Mouse (Mus musculus): Measurements from ENCODE around the gene Pcca. TPM values are rescaled to one million over a fixed set of nuclear protein-coding genes. Genes with fewer than 3 reads are reported as not detected.

The Pcca gene
- polyA plus RNA-seq, 1 experiment from 2014 or later = 15.6 TPM

DNA sequence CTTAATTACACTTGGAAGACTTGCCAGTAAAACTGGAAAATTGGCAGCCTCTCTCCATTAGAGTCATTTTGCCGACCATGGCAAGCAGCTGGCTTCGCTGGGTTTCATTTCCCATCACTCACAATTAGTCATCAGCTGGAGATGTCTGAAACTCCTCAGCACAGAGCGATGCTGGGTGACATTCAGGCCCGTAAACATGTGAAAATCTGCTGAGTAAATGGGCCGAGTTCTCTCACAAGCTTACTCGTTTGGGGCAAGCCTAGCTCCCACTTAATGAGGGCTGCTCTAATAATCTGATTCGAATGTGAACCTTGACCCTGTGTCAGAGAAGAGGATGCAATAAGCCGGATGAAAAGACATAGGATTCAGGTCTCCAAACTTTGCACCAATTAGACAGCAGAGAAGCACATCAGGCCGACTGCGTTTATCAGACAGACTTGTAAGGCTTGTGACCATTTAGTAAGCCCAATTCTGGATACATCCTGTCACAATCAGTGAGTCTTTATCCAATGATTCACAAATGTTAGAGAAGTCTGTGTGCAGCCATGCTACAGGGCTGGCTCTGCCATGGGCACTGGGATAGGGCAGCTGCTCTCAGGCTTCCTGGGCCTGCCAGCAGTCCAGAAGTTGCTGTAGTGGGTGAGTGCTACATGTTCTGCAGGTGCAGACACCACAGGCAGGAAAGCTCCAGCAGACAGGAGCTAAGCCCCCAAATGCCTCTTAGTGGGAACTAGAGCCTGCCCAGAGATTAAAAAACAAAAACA is 349.9 kb downstream of the Pcca start:
- DNase-seq (ENCODE audit: low spot score) = no peak

DNA sequence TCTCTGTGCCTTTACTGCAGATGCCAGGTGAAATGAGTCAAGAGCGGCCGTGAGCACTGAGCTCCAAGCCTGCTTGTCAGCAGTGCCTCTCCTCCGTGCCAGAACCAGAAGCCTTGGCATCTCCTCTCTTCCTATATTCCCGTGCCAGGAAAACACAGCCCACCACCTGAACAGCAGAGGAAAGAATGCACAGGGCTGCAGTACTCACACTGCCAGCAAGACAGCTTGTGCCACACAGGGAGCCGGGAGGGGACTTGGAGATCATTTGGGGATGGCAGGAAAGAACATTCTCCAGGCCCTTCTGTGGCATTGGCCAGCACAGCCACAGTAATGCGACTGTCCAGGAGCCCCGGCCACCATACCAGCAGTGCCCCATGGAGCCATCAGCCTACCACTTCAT is 351.8 kb downstream of the Pcca start:
- no peak for DNase-seq (ENCODE audit: low spot score)

DNA sequence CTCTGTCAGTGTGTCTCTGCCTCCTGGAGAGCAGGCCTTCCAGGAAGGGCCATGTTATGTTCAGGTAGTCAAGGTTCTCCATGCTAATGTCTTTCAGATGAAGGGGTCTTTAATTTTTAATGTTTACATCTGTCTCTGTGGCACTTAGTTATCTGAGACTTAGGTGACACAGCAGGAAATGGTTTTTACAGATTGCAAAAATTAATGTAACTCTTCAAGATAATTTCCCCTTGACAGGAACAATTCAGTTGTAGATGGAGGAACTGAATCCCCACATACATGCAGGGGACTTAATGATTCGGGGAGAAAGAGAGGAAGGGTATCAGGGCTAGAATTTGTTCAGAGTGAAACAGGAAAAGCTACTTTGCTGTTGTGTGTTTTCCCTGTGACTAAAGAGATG is 353.2 kb downstream of the Pcca start:
- DNase-seq (ENCODE audit: low spot score) = no peak

DNA sequence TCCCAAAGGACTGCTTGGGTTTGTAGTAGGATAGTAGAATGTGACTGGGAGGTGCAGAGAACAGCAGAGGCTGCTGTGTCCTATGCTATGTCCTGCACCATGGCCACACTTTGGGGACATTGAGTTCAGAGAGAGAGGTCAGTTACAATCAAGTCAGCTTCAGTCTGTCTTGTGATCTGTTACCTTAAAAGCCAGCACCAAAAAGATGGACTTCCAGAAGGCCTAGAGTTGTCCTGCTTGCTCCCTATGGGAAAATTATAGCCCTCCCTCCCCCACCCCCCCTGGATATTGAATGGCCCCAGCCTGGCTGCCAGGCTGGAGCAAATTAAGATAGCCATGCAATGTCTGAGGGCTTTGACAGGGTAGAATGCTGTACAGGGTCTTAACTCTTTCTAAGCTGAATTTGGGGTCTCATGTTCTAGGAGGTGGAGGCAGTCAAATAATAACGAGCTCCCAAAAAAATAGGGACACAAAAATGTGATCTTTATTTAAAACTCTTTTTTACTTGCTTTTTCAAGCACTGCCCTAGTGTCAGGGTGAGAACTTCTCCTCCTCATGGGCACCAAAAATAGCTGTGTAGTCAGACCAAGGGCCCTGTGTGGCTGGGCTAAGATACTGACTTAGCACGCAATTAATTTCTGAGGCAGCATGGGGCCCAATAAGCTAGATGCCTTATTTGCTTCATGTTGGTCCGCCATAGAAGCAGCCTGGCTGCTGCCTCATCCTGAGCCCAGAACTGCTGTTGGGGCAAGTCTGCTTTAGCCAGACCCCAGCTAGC is 353.8 kb downstream of the Pcca start:
- DNase-seq (ENCODE audit: low spot score) = no peak

DNA sequence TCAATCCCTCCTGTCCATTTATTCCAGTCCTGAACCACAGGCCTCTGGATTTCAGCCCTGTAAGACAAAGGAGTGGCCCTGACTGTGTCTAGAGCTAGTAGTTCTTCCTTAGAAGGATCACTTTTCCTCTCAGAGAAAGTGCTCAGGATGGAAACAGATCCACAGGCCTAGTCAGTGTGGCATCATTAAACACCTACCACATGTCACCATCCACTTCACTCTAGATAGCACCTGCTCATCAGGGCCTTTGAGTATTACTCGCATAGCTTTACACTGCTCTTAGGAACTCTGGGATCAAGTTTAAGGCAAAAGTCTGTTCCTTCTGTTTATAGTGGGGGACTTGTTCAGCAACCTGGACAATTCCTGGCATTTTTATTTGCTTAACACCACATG is 354.4 kb downstream of the Pcca start:
- DNase-seq (ENCODE audit: low spot score) = no peak

GRCm38 (mm10) chr14:122891470-122891968 is 357.4 kb downstream of the Pcca start:
- DNase-seq (ENCODE audit: low spot score) = no peak

- no peak for DNase-seq (ENCODE audit: low spot score)
Observed at GRCm38 (mm10) chr14:122896106-122896505, 362.0 kb downstream of the Pcca start.

DNA sequence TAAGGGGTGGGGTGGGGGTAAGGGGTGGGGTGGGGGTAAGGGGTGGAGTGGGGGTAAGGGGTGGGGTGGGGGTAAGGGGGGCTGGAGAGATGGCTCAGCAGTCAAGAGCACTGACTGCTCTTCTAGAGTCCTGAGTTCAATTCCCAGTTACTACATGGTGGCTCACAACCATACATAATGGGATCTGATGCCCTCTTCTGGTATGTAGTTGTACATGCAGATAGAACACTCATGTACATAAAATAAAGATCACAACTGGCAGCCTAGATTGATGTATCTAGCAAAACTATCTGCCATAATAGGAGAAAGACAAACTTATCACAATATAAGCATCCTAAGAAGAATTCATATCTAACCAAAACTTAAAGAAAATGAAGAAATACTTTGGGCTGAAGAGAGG is 364.4 kb downstream of the Pcca start:
- DNase-seq (ENCODE audit: low spot score) = no peak

DNA sequence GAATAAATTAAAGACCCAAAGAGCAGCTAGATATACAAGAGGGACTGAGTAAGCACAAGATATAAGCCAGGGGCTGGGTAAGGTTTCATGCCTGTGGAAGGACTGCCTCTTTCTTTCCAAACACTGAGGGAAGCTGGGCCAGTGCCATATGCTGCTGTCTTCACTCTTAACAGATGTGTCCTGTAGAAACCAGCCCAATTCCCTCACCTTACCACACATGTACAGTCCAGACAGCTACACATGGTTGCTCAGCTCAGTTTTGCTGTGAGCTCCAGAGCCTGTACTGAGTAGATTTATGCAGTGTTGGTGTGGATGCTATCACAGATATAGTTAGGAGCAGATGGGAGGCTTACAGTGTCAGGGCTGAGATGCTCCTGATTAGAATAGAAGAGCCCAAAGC is 366.6 kb downstream of the Pcca start:
- no peak for DNase-seq (ENCODE audit: low spot score)

DNA sequence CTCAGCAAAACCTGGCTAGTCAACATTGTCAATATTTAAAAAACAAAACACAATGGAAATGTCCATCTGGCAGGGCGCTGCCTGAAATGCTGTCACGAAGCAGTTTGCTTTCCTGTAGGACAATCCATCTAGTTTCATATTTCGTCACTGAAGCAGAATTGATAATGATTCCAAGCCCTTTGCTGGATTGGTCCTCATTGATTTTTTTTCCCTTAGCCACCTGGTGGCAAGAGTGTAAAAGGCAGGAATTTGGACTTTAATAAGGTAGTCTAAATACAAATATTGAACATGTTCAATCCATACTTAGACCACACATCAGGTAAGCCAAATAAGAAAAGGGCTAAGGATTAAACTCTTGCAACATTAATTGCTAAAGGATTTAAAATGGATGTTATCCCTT is 367.1 kb downstream of the Pcca start:
- DNase-seq (ENCODE audit: low spot score) = no peak

GRCm38 (mm10) chr14:122901715-122902114 is 367.6 kb downstream of the Pcca start:
- DNase-seq (ENCODE audit: low spot score) = no peak

GRCm38 (mm10) chr14:122902136-122902535 is 368.0 kb downstream of the Pcca start:
- peak; percentile 7 for DNase-seq (ENCODE audit: low spot score)

- DNase-seq (ENCODE audit: low spot score) = no peak
Observed at GRCm38 (mm10) chr14:122902884-122903283, 368.8 kb downstream of the Pcca start.

DNA sequence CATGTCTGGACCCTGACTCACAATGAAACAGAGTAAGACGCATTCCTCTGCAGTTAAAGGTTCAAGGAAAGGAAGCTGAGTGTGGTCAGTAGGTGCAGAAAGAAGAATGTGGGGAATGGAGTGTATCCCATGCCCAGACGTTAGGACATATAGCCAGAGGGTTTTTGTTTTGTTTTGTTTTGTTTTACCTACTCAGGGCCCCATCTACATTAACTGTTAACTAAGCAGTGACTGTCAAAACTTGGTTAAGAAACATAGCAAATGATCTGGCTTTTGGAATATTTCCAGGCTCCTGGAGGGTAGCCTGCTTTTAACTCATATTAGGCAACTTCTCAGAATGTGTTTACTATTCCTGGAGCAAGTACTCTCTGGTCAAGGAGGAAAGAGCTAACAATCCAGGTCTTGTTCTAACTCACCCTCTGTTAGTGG is 369.8 kb downstream of the Pcca start:
- no peak for DNase-seq (ENCODE audit: low spot score)

DNA sequence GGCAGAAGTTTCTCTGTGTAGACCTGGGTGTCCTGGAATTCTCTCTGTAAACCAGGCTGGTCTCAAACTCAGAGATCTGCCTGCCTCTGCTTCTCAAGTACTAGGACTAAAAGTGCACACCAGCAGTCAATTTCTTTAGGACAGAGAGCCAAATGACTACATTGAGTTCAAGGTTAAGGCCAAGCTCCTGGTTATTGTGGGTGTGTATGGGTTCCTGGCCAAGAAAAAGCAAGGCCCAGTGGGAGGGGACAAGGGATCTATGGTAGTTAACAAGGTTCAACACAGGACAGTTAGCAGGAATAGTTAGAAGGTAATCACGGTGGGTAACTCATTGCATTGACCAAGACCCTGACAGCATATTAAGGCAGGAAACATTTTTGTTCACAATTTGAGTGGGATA is 370.9 kb downstream of the Pcca start:
- DNase-seq (ENCODE audit: low spot score) = no peak

GRCm38 (mm10) chr14:122908075-122908474 is 374.0 kb downstream of the Pcca start:
- DNase-seq (ENCODE audit: low spot score) = peak; percentile 9

DNA sequence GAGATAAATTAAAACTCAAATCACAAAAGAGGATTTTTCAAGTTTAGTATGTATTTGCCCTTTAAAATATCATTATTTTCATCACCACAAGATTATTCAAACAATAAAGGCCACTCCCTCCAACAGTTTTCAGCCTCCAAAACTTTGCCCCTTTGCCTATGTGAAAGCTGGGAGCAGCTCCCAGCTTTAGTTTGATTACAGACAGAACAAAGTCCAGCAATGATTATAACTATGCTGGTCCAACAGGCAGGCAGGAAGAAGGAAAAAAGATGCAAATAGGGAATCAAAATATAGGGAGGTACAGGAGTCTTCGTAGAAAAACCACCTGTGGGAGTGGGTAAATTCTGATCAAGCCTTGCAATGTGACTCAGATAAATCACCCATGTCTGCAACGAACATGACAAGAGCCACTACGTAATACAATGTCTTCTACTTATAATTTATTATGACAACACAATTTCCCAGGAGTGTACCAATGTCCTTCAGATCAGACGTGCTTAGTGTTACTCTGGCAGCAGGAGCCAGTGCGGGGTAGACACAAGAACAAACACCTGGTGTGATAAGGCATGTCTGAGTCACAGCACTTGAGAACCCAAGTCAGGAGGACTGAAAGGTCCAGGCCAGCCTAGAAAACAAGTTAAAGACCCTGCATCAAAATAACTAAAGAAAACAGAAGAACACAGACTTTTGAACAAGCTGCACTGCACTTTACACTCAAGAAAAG is 375.4 kb downstream of the Pcca start:
- DNase-seq (ENCODE audit: low spot score) = no peak

GRCm38 (mm10) chr14:122911265-122911664 is 377.1 kb downstream of the Pcca start:
- DNase-seq (ENCODE audit: low spot score) = no peak

DNA sequence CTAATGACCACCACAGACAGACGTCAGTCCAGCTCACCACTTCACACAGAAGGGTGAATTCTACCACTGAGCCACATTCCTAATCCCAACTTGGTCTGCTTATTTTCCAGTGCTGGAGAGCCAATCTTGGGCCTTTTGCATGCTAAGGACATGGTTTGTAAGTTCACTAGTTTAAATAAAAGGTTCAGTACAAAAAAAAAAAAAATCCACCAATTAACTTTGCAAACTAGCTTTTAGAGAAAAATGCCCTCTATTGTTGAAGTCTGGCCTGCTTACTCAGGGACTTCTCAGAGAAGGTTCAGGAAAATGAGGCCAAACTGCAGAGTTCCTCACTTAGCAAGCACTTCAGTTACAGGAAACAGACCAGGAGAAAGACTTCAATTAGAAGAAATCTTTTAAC is 378.0 kb downstream of the Pcca start:
- no peak for DNase-seq (ENCODE audit: low spot score)

DNA sequence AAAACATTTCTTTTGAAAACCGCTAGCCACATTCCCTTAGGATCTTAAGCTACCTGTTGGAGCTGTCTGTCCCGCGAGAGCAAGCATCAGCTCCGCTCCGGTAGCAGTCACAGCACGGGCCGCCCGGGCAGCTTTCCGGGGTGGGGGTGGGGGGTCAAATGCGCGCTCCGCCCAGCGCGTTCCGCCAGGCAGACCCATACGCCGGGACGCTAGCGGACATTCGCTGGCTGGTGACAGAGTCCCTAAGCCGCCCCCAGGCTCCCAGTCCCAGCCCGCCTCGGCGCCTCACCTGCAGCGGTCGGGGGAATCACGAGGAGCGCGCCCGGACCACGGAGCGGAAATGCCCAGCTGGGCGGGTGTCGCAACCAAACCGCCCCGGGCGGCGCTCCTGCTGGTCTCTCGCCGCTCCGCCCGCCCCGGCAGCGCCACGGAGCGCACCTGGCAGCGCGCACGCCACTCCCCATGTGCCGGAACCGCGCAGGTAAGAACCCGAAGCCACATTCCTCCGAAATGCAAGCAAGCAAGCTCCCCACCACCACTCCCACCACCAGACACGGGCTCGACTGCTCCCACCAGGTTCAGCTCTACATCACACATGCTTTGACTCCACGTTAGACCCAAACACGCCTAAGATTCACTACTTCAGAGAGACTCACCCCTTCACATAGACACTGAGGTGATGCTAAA is 378.8 kb downstream of the Pcca start:
- DNase-seq (ENCODE audit: low spot score) = peak; percentile 69

GRCm38 (mm10) chr14:122913657-122914056 is 379.5 kb downstream of the Pcca start, which contains the start of gene Ggact:
Gene Ggact (minus strand): TSS chr14:122913757.
- no peak for DNase-seq (ENCODE audit: low spot score)

All from thymus, postnatal 0 days (tissue).